Mouse (Mus musculus): ENCODE measurements around the gene Ankrd6. TPM values are rescaled to one million over a fixed set of nuclear protein-coding genes. Genes with fewer than 3 reads are reported as not detected.

The Ankrd6 gene
- total and polyA plus RNA-seq, 3 experiments: 0.61 to 5.9 (median 3.9) TPM

DNA sequence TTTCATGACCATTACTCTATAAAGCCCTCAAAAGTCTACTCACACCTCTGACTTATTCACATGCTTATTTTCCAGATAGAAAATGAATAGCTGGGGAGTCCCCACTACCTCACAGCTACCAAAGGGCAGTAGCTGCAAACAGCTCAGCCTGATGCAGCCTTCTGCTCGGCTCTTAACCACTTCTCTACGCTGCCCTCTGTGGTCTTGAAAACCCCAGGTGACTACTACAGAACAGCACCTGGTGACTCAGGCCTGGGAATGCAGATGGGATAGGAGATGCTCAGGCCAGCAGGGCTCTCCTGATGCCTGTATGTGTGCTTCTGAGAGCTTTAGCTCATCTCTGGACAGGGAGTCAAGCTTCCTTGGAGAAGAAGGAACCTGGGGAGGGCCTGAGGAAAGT lies 45.3 kb downstream of the Ankrd6 start:
- peaks cover 51% of the 10 kb centered on the region for H3K4me1 ChIP-seq (ENCODE audit: insufficient read depth, low read depth, low read length)
- no peaks in the 10 kb centered on the region for H3K36me3 ChIP-seq (replicated peaks)
- no peaks in the 10 kb centered on the region for H3K9me3 ChIP-seq (replicated peaks)
- H3K4me3 ChIP-seq (ENCODE audit: low read depth, low read length): no peak overlapping the region
- DNase-seq (ENCODE audit: low spot score) (no peak), ATAC-seq (ENCODE audit: extremely low read depth, insufficient number of reproducible peaks, low FRiP score, poor library complexity, severe bottlenecking) (no peak)
- TF ChIP-seq GATA1 (IDR thresholded peaks at IDR 0.05; ENCODE audit: borderline replicate concordance, low read length) (no peak), TAL1 (conservative IDR thresholded peaks at IDR 0.05; ENCODE audit: low read depth, low read length) (no peak), GATA2 (IDR thresholded peaks at IDR 0.05; ENCODE audit: borderline replicate concordance, low read depth, low read length) (no peak), CTCF (IDR thresholded peaks at IDR 0.05; ENCODE audit: low read depth, low read length) (no peak), POLR2AphosphoS5 (IDR thresholded peaks at IDR 0.05; ENCODE audit: insufficient replicate concordance, low read depth, low read length) (no peak)
- H3K27me3 ChIP-seq (ENCODE audit: insufficient read depth, low read length): peaks cover 3% of the 10 kb centered on the region; the same call in 1 of the 2 replicates

DNA sequence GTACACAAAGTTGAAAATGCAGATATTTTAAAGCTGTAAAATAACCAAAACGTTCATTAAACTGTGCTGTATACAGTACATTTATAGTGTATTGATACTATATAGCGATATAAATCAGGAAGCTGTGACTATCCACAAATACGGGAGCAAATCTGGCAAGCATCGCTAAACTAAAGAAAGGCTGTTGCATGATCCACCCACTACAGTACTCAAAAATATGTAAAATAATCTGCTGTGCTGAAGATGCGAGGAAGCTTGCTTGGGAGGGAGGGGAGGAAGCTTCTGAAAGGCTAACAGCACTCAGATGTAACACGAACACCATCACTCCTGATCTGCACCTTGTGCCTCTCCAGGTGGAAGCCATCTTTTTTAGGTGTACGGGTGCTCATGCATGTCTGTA lies 46.8 kb downstream of the Ankrd6 start:
- ATAC-seq (ENCODE audit: extremely low read depth, insufficient number of reproducible peaks, low FRiP score, poor library complexity, severe bottlenecking): no peak
- DNase-seq (ENCODE audit: low spot score): no peak
- H3K36me3 ChIP-seq (replicated peaks): no peaks in the 10 kb centered on the region
- H3K9me3 ChIP-seq (replicated peaks): no peaks in the 10 kb centered on the region
- H3K27me3 ChIP-seq (ENCODE audit: insufficient read depth, low read length): peaks cover 7% of the 10 kb centered on the region; the same call in 1 of the 2 replicates
- H3K4me1 ChIP-seq (ENCODE audit: insufficient read depth, low read depth, low read length): peaks cover 37% of the 10 kb centered on the region
- TF ChIP-seq CTCF (IDR thresholded peaks at IDR 0.05; ENCODE audit: low read depth, low read length) (no peak), GATA1 (IDR thresholded peaks at IDR 0.05; ENCODE audit: borderline replicate concordance, low read length) (no peak), POLR2AphosphoS5 (IDR thresholded peaks at IDR 0.05; ENCODE audit: insufficient replicate concordance, low read depth, low read length) (no peak), TAL1 (conservative IDR thresholded peaks at IDR 0.05; ENCODE audit: low read depth, low read length) (no peak), GATA2 (IDR thresholded peaks at IDR 0.05; ENCODE audit: borderline replicate concordance, low read depth, low read length) (no peak)
- H3K4me3 ChIP-seq (ENCODE audit: low read depth, low read length): no peak overlapping the region

DNA sequence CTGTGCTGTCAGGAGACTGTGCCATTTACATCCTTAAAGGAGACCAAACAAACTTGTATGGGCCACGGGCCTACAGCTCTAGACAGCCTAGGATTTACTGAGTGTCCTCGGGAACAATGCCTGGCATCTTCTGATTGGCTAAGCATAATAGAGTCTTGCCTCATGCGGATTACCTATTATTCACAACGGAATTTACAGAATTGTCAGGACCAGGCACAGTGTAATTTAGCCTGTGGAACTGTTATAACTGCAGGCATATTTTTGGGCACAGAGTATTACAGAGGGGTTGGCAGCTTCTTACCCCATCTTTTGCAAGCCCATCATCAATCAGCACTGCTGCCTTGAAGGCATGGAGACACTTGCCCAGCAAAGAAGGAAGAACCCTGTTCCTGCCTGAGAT lies 51.6 kb downstream of the Ankrd6 start:
- ATAC-seq (ENCODE audit: extremely low read depth, insufficient number of reproducible peaks, low FRiP score, poor library complexity, severe bottlenecking) (no peak), DNase-seq (ENCODE audit: low spot score) (no peak)
- Histone ChIP-seq H3K36me3 (replicated peaks) (no peaks in the 10 kb centered on the region), H3K27me3 (ENCODE audit: insufficient read depth, low read length) (peaks cover 11% of the 10 kb centered on the region; the same call in 1 of the 2 replicates), H3K4me3 (ENCODE audit: low read depth, low read length) (no peak overlapping the region), H3K9me3 (replicated peaks) (no peaks in the 10 kb centered on the region), H3K4me1 (ENCODE audit: insufficient read depth, low read depth, low read length) (peaks cover 2% of the 10 kb centered on the region)
- no peak for TF ChIP-seq GATA1 (IDR thresholded peaks at IDR 0.05; ENCODE audit: borderline replicate concordance, low read length)
- no peak for TF ChIP-seq POLR2AphosphoS5 (IDR thresholded peaks at IDR 0.05; ENCODE audit: insufficient replicate concordance, low read depth, low read length)
- TF ChIP-seq TAL1 (conservative IDR thresholded peaks at IDR 0.05; ENCODE audit: low read depth, low read length): no peak
- no peak for TF ChIP-seq GATA2 (IDR thresholded peaks at IDR 0.05; ENCODE audit: borderline replicate concordance, low read depth, low read length)
- no peak for TF ChIP-seq CTCF (IDR thresholded peaks at IDR 0.05; ENCODE audit: low read depth, low read length)

DNA sequence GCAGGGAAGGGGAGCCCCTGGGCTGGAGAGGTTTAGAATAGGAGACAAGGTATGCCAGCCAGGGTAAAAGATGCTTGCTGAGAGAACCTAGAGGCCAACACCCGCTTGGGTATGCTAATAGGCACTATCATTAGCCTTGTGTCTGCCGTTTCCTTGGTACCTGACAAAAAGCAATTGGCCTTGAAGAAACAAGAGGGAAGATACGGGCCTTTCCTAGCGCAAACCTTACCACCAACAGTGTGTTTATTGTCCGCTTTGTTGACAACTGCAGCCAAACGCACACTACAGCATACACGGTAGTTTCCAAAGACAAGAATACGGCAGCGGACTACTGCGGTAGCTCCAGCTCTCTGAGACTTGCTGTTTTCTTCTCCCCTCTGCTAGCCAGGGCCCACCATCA lies 59.3 kb downstream of the Ankrd6 start:
- Histone ChIP-seq H3K27me3 (ENCODE audit: insufficient read depth, low read length) (peaks cover 46% of the 10 kb centered on the region), H3K36me3 (replicated peaks) (no peaks in the 10 kb centered on the region), H3K9me3 (replicated peaks) (no peaks in the 10 kb centered on the region), H3K4me3 (ENCODE audit: low read depth, low read length) (no peak overlapping the region), H3K4me1 (ENCODE audit: insufficient read depth, low read depth, low read length) (peaks cover 15% of the 10 kb centered on the region)
- TF ChIP-seq GATA1 (IDR thresholded peaks at IDR 0.05; ENCODE audit: borderline replicate concordance, low read length) (no peak), CTCF (IDR thresholded peaks at IDR 0.05; ENCODE audit: low read depth, low read length) (no peak), POLR2AphosphoS5 (IDR thresholded peaks at IDR 0.05; ENCODE audit: insufficient replicate concordance, low read depth, low read length) (no peak)
- DNase-seq (ENCODE audit: low spot score) (no peak), ATAC-seq (ENCODE audit: extremely low read depth, insufficient number of reproducible peaks, low FRiP score, poor library complexity, severe bottlenecking) (no peak)

DNA sequence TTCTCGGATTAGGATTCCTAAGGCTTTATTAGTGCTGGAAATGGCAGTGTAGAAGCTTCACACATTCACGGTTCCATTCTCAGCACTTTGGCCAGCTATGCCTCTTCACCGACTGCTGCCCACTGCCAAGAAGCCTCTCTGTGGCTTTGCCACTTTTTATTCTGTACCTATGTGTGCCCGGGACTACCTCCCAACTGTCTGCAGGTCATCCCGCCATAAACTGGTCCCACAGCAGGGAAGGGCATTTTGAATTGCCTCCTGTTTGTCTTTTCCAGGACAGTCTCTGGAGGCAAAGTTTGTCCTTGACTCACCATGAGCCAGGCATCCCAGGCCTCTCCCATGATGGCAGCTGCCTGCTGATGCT lies 59.9 kb downstream of the Ankrd6 start:
- peaks cover 22% of the 10 kb centered on the region for H3K4me1 ChIP-seq (ENCODE audit: insufficient read depth, low read depth, low read length)
- TF ChIP-seq POLR2AphosphoS5 (IDR thresholded peaks at IDR 0.05; ENCODE audit: insufficient replicate concordance, low read depth, low read length): no peak
- no peak for TF ChIP-seq CTCF (IDR thresholded peaks at IDR 0.05; ENCODE audit: low read depth, low read length)
- no peak for TF ChIP-seq TAL1 (conservative IDR thresholded peaks at IDR 0.05; ENCODE audit: low read depth, low read length)
- no peak for TF ChIP-seq GATA2 (IDR thresholded peaks at IDR 0.05; ENCODE audit: borderline replicate concordance, low read depth, low read length)
- TF ChIP-seq GATA1 (IDR thresholded peaks at IDR 0.05; ENCODE audit: borderline replicate concordance, low read length): no peak
- H3K27me3 ChIP-seq (ENCODE audit: insufficient read depth, low read length): peaks cover 46% of the 10 kb centered on the region
- H3K9me3 ChIP-seq (replicated peaks): no peaks in the 10 kb centered on the region
- no peak for ATAC-seq (ENCODE audit: extremely low read depth, insufficient number of reproducible peaks, low FRiP score, poor library complexity, severe bottlenecking)
- H3K36me3 ChIP-seq (replicated peaks): no peaks in the 10 kb centered on the region
- H3K4me3 ChIP-seq (ENCODE audit: low read depth, low read length): no peak overlapping the region
- DNase-seq (ENCODE audit: low spot score): no peak

DNA sequence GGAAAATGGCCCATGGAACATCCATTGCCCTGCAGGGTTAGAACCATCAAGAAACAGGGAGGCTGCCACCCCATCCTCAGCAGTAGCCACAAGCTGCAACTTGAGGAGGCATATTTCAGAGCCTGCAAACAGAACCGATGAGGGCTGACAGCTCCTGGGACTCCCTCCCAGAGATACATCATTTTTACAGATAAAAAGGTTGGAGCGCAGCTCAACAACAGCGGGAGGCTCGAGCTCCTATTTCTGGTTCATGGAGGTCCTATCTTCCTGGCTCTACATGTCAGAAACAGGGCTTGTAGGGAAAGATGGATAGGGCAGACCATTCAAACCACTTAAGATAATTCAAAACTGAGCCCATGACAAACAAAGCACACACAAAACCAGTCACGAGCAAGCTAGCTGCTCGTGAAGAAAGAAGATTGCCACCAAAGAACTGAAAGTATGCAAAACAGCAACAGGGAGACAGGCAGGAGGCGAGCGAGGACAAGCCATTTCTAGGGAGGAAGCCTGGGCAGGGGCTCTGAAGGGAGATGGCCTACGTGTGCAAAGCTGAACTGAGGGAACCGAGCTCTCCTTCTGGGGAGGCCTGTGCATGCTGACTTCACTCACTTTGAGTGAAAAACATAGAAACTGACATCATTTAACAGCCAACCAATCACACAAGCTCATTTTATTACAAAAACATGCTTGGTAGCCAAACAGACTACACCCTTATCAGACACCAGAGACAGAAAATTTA lies 60.5 kb downstream of the Ankrd6 start:
- ATAC-seq (ENCODE audit: extremely low read depth, insufficient number of reproducible peaks, low FRiP score, poor library complexity, severe bottlenecking): no peak
- DNase-seq (ENCODE audit: low spot score): no peak
- Histone ChIP-seq H3K4me3 (ENCODE audit: low read depth, low read length) (no peak overlapping the region), H3K36me3 (replicated peaks) (no peaks in the 10 kb centered on the region), H3K9me3 (replicated peaks) (no peaks in the 10 kb centered on the region), H3K4me1 (ENCODE audit: insufficient read depth, low read depth, low read length) (peaks cover 22% of the 10 kb centered on the region), H3K27me3 (ENCODE audit: insufficient read depth, low read length) (peaks cover 46% of the 10 kb centered on the region)
- TF ChIP-seq GATA1 (IDR thresholded peaks at IDR 0.05; ENCODE audit: borderline replicate concordance, low read length): no peak

All from G1E (cell line).